Mouse (Mus musculus) heart, postnatal 10 days (tissue): ENCODE data around the gene Cdk14. TPM values are rescaled to one million over a fixed set of nuclear protein-coding genes. Genes with fewer than 3 reads are reported as not detected.
A peak's percentile ranks its signal among the peaks of the same experiment; 100 is the strongest.

Source experiments
- DNase-seq, 2 experiments: peaks; one replicate each; pipeline ENCODE4 v3.0.0; 2021
- intact Hi-C: fragments of 180-260 bp; cut with DNase I; formaldehyde crosslinking; loops from one replicate; pipeline ENCODE4 v1.15.1; 2025
- total RNA-seq, 2 experiments: library from RNA; stranded (reverse); gene quantifications; 2 replicates each; pipeline ENCODE4 v1.2.3; 2021

Gene Cdk14
- 10 to 100 TPM; 20.1 to 22.2 TPM for total RNA-seq

DNA sequence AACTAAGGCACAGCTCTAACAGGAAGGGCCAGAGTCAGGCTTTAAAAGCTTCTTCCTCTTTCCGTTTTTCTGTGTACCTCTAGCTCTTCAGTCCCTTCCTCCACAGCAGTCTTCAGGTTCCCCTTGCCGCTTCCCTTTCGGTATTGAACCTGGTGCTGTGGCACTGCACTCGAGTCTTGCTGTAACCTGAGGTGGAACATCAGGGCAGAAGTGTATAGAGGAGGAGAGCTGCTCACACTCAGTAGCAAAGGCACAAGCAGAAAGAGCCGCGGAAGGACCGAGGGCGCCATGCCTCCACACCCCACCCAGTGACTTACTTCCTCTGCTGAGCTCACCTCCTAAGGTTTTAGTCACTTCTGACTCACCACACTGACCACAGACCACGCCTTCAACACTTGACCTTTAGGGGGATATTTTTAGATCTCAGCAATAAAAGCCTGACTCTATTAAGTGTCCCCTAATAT, at the start of gene Cdk14:
Cdk14 (minus strand) TSS at position 321 of the 464 bp plus-strand sequence.
- intact Hi-C loops = no loop called here

GRCm38 (mm10) chr5:5465256-5465655, 45.1 kb upstream of the Cdk14 start:
- no peak for DNase-seq
- intact Hi-C loops = no loop called here

More for the DNA sequence above, at the start of gene Cdk14:
- DNase-seq = peak; percentile 25 to 29

GRCm38 (mm10) chr5:5431746-5432438, 11.8 kb upstream of the Cdk14 start:
- intact Hi-C loops = no loop called here
- DNase-seq = no peak

GRCm38 (mm10) chr5:5423723-5424171, 3.6 kb upstream of the Cdk14 start:
- peak in 1 of 2 experiments; percentile 7 for DNase-seq
- intact Hi-C loops = no loop called here

- intact Hi-C loops = no loop called here
- DNase-seq = no peak
These were observed 3.0 kb upstream of the Cdk14 start for GRCm38 (mm10) chr5:5423081-5423480.

DNA sequence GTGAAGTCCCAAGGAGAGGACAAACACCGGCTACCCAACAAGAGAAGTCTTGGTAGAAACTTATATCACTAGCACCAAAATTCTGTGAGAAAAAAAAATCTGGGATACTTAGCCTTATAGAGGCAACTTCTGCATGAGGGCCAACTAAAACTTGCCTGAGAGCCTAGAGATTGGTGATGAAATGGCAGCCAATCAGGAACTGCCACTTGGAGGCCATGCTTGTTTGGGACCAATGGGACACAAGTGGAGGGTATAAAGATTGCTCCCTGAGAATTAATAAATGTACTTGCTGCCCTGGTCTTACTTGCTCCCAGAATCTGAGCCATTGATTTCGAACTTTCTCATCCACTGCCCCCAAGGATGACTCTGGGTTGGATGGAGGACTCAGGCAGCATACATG, 1.3 kb upstream of the Cdk14 start:
- DNase-seq = no peak
- intact Hi-C loops = no loop called here

DNA sequence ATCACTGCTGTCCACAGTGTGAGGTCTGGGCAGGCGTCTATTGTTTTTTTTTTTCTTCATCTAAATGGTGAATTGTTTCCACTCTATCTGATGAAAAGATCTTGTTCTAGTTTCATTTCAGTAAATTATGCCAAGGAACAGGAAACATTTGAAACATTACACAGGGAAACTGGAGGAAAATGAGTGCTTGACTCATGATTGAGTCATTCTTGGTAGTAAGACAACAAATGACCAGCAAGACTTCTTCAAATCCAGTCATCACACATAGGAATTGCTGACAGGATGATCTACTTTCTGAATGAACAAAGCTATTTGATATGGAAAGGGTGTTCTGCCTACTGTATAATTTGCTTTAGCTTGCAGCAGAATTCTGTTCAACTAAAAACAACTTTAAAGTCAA, 859 bp downstream of the Cdk14 start:
- peak in 1 of 2 experiments; percentile 10 for DNase-seq

DNA sequence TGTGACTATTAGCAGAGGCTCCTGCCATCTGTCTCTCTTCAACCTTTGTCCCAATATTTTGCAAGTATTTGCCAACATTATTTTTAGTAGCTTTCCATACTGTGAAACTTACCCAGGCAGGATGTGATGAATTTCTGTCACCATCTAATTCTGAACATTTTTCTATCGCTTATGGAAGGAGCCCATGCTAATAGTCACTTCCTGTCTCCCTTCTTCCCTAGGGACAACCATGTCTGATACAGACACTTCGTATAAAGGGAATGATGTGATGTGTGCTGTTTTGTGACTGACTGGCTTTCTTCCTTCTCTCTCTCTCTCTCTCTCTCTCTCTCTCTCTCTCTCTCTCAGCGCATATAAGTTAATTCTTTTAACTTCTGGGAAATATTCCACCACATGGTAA, 5.3 kb downstream of the Cdk14 start:
- intact Hi-C loops = no loop called here
- peak; percentile 7 to 12 for DNase-seq

More for the DNA sequence above, 859 bp downstream of the Cdk14 start:
- intact Hi-C loops = no loop called here

DNA sequence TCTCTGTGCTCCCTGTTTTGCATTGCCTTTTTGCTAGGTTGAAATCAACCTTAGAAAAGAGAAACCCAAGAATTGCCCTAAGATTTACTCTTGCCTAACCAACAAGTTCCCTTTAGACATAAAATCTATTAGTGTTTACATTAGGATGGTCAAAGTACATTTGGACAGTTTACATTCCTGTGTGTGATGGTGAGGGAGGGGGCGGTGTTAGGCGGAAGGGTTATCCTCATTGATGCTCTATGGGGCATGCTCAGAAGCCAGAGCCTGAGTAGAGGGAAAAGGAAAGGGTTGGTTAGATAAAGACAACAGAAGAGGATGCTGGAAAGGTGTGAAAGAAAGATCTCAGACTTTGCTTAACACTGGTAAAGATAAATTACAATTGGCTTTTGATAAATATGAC, 8.2 kb downstream of the Cdk14 start:
- DNase-seq = no peak
- intact Hi-C loops = no loop called here

DNA sequence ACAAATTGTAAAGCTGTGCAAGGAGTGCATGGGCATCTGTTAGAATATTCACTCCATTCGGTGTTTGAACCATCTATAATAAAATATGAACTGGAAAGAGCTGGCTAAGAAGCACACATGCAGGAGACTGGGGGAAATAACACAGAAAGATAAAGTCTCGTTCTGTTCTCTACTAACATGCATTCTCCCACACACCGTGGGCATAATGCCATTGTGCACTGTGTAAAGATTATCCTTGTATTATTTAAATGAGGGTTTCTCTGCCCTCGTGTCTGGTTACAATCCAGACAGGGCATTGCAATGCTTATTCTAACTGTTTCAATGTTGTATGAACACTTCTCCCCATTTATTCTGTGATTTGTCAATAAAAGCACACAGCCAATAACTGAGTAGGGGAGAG, 18.1 kb downstream of the Cdk14 start:
- intact Hi-C loops = no loop called here
- no peak for DNase-seq

- intact Hi-C loops = no loop called here
- no peak for DNase-seq
These were observed 27.3 kb downstream of the Cdk14 start for GRCm38 (mm10) chr5:5392786-5393185.

GRCm38 (mm10) chr5:5380731-5381718, 39.1 kb downstream of the Cdk14 start:
- intact Hi-C loops = loop anchor here (1.0 to 5.0 kb wide), 3 partner anchors 101 to 419 kb away; no protein-coding TSS in a partner anchor
- peak; percentile 27 to 43 for DNase-seq

DNA sequence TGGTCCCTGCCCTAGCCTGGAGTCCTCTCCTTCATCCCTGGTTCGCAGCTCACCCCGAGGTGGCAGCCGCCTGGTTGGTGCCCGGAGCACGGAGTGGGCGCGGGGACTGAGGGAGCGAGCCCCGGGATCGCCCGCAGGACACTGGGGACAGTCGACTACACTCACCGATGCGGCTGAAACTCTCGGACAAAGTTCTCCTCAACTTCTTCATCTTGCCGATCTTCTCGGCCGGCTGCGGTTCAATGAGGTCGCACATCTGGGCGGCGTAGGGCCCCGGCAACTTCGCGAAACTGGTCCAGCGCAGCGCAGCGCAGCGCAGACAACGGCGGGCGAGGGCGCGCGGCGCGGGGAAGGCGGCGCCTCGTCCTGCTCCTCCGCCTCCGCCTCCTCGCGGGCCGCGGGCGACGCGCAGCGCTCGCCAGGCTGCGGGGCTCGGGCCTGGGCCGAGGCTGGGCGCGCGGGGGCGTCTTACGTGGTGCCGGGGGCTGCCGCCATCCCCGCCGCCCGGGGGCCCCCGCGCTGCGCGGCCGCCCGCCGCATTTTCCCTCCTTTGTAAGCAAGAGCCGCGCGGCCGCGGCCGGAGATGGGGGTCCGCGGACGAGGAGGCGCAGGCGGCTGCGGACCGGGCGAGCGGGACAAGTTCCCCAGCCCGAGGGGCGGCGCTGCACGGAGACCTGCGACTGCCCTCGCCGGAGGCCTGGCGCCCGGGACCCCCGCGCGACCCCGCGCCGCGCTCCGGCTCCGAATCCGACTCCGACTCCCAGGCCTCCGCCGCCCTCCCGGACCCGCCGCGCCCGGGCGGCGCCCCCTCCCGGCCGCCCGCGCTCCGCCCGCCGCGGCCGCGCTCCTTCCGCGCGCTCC, 40.0 kb downstream of the Cdk14 start:
- peak; percentile 74 to 79 for DNase-seq
- intact Hi-C loops = loop anchor here (1.0 to 5.0 kb wide), 4 partner anchors 37 to 418 kb away; no protein-coding TSS in a partner anchor

GRCm38 (mm10) chr5:5379501-5379869, 40.6 kb downstream of the Cdk14 start:
- DNase-seq = no peak
- intact Hi-C loops = loop anchor here (2.0 kb wide), 1 partner anchor 37 kb away; no protein-coding TSS in a partner anchor

DNA sequence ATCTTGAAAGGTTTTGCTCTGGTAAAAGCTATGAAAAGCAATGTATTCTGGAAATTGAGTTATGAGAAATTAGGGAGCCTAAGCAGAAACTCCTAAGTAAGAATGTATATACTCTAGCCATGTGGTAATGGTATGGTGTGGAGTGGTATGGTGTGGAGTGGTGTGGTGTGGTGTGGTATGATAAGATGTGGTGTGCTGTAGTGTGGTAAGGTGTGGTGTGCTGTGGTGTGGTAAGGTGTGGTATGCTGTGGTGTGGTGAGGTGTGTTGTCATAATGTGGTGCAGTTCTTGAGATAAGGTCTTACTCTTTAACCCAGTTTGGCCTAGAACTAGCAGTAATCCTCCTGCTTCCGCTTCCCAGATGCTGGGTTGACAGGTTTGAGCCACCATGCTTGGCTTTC, 45.7 kb downstream of the Cdk14 start:
- intact Hi-C loops = no loop called here
- no peak for DNase-seq

GRCm38 (mm10) chr5:5373541-5373940, 46.6 kb downstream of the Cdk14 start:
- intact Hi-C loops = no loop called here
- no peak for DNase-seq

- intact Hi-C loops = no loop called here
- no peak for DNase-seq
These were observed 47.2 kb downstream of the Cdk14 start for GRCm38 (mm10) chr5:5372936-5373335.

DNA sequence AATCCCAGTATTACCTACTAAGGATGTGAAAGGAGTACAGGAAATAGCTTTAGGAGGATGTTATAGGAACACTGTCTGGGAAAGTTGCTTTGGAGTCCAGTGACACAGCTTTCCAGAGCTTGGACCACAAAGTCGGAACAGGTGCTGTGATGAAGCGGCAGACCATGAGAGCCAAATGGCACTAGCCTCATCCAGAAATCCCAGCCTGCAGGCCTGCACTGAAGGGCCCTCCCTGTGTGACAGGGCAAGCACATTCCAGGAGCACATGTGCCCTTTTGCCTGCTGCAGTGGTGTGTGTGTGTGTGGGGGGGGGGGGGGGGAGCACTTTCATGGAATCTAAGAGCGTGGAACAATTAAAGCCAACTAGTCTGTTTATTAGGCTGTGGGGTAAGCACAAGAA, 47.8 kb downstream of the Cdk14 start:
- no peak for DNase-seq
- intact Hi-C loops = no loop called here

DNA sequence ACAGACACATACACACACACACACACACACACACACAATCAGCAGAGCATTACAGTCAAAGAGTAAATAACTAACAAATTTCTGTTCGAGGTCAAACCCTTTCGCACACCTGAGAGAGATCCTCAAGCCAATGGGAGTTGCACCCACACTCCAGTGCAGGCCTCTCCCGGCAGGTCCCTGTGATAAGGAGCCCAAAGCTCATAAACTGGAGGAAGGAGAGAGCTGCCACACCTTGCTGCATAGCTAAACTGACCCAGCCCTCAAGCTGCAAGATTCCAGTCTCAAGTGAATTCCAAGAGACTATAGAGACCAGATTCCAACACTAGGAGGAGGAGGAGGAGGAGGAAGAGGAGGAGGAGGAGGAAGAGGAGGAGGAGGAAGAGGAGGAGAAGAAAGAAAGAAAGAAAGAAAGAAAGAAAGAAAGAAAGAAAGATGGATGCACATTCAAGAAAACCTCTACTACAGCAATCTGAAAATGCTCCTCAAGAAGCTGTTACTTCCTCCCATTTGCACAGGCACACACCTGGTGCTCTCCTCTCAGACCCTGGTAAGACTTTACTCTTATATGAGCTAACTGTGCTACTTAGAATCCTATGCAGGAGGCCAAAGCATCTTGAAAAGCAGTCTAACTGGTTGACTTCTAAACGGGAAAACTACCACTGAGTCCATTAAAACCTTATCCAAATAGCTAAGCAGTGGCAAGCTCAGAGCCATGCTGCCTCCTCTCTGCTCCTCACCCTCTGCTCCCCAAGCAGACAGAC, 49.6 kb downstream of the Cdk14 start:
- DNase-seq = no peak
- intact Hi-C loops = no loop called here
